Mouse (Mus musculus): ENCODE measurements around the gene Dcpp3. TPM values are rescaled to one million over a fixed set of nuclear protein-coding genes. Genes with fewer than 3 reads are reported as not detected.

Dcpp3 gene
- total and polyA plus RNA-seq, 3 experiments: not detected

- Histone ChIP-seq H3K9me3 (replicated peaks) (no peaks in the 10 kb centered on the region), H3K4me3 (ENCODE audit: low read depth, low read length) (no peak within 1 kb of the TSS), H3K36me3 (replicated peaks) (no peaks in the 10 kb centered on the region), H3K4me1 (ENCODE audit: insufficient read depth, low read depth, low read length) (no peaks in the 10 kb centered on the region), H3K27me3 (ENCODE audit: insufficient read depth, low read length) (peaks cover 7% of the 10 kb centered on the region)
- ATAC-seq (ENCODE audit: extremely low read depth, insufficient number of reproducible peaks, low FRiP score, poor library complexity, severe bottlenecking): no peak
- TF ChIP-seq POLR2AphosphoS5 (IDR thresholded peaks at IDR 0.05; ENCODE audit: insufficient replicate concordance, low read depth, low read length) (no peak), GATA2 (IDR thresholded peaks at IDR 0.05; ENCODE audit: borderline replicate concordance, low read depth, low read length) (no peak), CTCF (IDR thresholded peaks at IDR 0.05; ENCODE audit: low read depth, low read length) (no peak), TAL1 (conservative IDR thresholded peaks at IDR 0.05; ENCODE audit: low read depth, low read length) (no peak), GATA1 (IDR thresholded peaks at IDR 0.05; ENCODE audit: borderline replicate concordance, low read length) (no peak)
- no peak for DNase-seq (ENCODE audit: low spot score)
Observed at GRCm38 (mm10) chr17:23955174-23955573, 37.9 kb downstream of the Dcpp3 start, which contains the start of gene Sbpl. Sbpl (minus strand) TSS chr17:23955274.

- ATAC-seq (ENCODE audit: extremely low read depth, insufficient number of reproducible peaks, low FRiP score, poor library complexity, severe bottlenecking): 0 out of 2 replicates have a peak, but pooled peaks have one; percentile 15
Observed at GRCm38 (mm10) chr17:23960084-23960738, 43.0 kb downstream of the Dcpp3 start.

GRCm38 (mm10) chr17:23961573-23962122, 44.4 kb downstream of the Dcpp3 start:
- DNase-seq (ENCODE audit: low spot score) (no peak), ATAC-seq (ENCODE audit: extremely low read depth, insufficient number of reproducible peaks, low FRiP score, poor library complexity, severe bottlenecking) (no peak)
- Histone ChIP-seq H3K4me1 (ENCODE audit: insufficient read depth, low read depth, low read length) (no peaks in the 10 kb centered on the region), H3K27me3 (ENCODE audit: insufficient read depth, low read length) (peaks cover 20% of the 10 kb centered on the region), H3K4me3 (ENCODE audit: low read depth, low read length) (no peak overlapping the region), H3K36me3 (replicated peaks) (no peaks in the 10 kb centered on the region), H3K9me3 (replicated peaks) (no peaks in the 10 kb centered on the region)
- TF ChIP-seq GATA2 (IDR thresholded peaks at IDR 0.05; ENCODE audit: borderline replicate concordance, low read depth, low read length) (no peak), TAL1 (conservative IDR thresholded peaks at IDR 0.05; ENCODE audit: low read depth, low read length) (no peak), POLR2AphosphoS5 (IDR thresholded peaks at IDR 0.05; ENCODE audit: insufficient replicate concordance, low read depth, low read length) (no peak), CTCF (IDR thresholded peaks at IDR 0.05; ENCODE audit: low read depth, low read length) (no peak), GATA1 (IDR thresholded peaks at IDR 0.05; ENCODE audit: borderline replicate concordance, low read length) (no peak)

More at GRCm38 (mm10) chr17:23960084-23960738, 43.0 kb downstream of the Dcpp3 start:
- Histone ChIP-seq H3K4me1 (ENCODE audit: insufficient read depth, low read depth, low read length) (no peaks in the 10 kb centered on the region), H3K4me3 (ENCODE audit: low read depth, low read length) (no peak overlapping the region), H3K27me3 (ENCODE audit: insufficient read depth, low read length) (peaks cover 10% of the 10 kb centered on the region), H3K36me3 (replicated peaks) (no peaks in the 10 kb centered on the region), H3K9me3 (replicated peaks) (no peaks in the 10 kb centered on the region)
- no peak for TF ChIP-seq TAL1 (conservative IDR thresholded peaks at IDR 0.05; ENCODE audit: low read depth, low read length)
- TF ChIP-seq CTCF (IDR thresholded peaks at IDR 0.05; ENCODE audit: low read depth, low read length): peak; percentile 96
- no peak for TF ChIP-seq GATA2 (IDR thresholded peaks at IDR 0.05; ENCODE audit: borderline replicate concordance, low read depth, low read length)
- no peak for TF ChIP-seq POLR2AphosphoS5 (IDR thresholded peaks at IDR 0.05; ENCODE audit: insufficient replicate concordance, low read depth, low read length)
- peak; percentile 48 for DNase-seq (ENCODE audit: low spot score)

GRCm38 (mm10) chr17:23965805-23966425, 48.7 kb downstream of the Dcpp3 start:
- ATAC-seq (ENCODE audit: extremely low read depth, insufficient number of reproducible peaks, low FRiP score, poor library complexity, severe bottlenecking): no peak
- Histone ChIP-seq H3K9me3 (replicated peaks) (no peaks in the 10 kb centered on the region), H3K36me3 (replicated peaks) (no peaks in the 10 kb centered on the region), H3K4me3 (ENCODE audit: low read depth, low read length) (no peak overlapping the region), H3K4me1 (ENCODE audit: insufficient read depth, low read depth, low read length) (no peaks in the 10 kb centered on the region), H3K27me3 (ENCODE audit: insufficient read depth, low read length) (peaks cover 17% of the 10 kb centered on the region)
- TF ChIP-seq TAL1 (conservative IDR thresholded peaks at IDR 0.05; ENCODE audit: low read depth, low read length) (no peak), CTCF (IDR thresholded peaks at IDR 0.05; ENCODE audit: low read depth, low read length) (no peak), GATA1 (IDR thresholded peaks at IDR 0.05; ENCODE audit: borderline replicate concordance, low read length) (no peak), GATA2 (IDR thresholded peaks at IDR 0.05; ENCODE audit: borderline replicate concordance, low read depth, low read length) (no peak), POLR2AphosphoS5 (IDR thresholded peaks at IDR 0.05; ENCODE audit: insufficient replicate concordance, low read depth, low read length) (no peak)
- DNase-seq (ENCODE audit: low spot score): no peak

- DNase-seq (ENCODE audit: low spot score) (no peak), ATAC-seq (ENCODE audit: extremely low read depth, insufficient number of reproducible peaks, low FRiP score, poor library complexity, severe bottlenecking) (no peak)
- Histone ChIP-seq H3K4me3 (ENCODE audit: low read depth, low read length) (no peak overlapping the region), H3K9me3 (replicated peaks) (no peaks in the 10 kb centered on the region), H3K27me3 (ENCODE audit: insufficient read depth, low read length) (peaks cover 23% of the 10 kb centered on the region), H3K36me3 (replicated peaks) (no peaks in the 10 kb centered on the region), H3K4me1 (ENCODE audit: insufficient read depth, low read depth, low read length) (no peaks in the 10 kb centered on the region)
- TF ChIP-seq GATA1 (IDR thresholded peaks at IDR 0.05; ENCODE audit: borderline replicate concordance, low read length): no peak
- no peak for TF ChIP-seq GATA2 (IDR thresholded peaks at IDR 0.05; ENCODE audit: borderline replicate concordance, low read depth, low read length)
- no peak for TF ChIP-seq TAL1 (conservative IDR thresholded peaks at IDR 0.05; ENCODE audit: low read depth, low read length)
- TF ChIP-seq CTCF (IDR thresholded peaks at IDR 0.05; ENCODE audit: low read depth, low read length): no peak
- TF ChIP-seq POLR2AphosphoS5 (IDR thresholded peaks at IDR 0.05; ENCODE audit: insufficient replicate concordance, low read depth, low read length): no peak
Observed at GRCm38 (mm10) chr17:23966658-23967401, 49.6 kb downstream of the Dcpp3 start.

All from G1E (cell line).